Comparison of ENCODE assay signal across 21 mouse cellular contexts in the genomic region with DNA sequence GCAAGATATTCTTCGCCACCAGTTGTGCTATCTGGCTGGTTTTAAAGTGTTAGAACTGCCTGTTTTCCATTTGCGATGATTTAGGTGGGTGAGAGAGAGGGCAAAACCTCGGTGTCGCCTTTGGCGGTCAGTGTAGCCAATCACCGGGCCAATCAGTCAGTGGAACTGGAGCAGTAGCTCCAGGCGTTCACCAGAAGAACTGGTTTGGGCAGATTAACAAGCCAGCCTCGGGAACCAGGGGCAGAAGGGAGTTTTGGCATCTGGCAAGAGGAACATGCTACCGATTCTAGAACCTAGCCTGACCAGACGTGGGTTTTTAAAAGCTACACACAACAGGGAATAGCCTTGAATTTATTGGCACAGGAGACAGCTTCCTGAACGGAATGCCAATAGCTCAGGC. TPM values are rescaled to one million over a fixed set of nuclear protein-coding genes. Genes with fewer than 3 reads are reported as not detected.
DNase-seq lines count a peak whose midpoint lies in the region; ATAC-seq and TF ChIP-seq lines count a peak whose summit lies in the region.
"Had no signal": no experiment of that assay in that cellular context is flagged by ENCODE, and none has a peak within 500 bp of the region (broad histone marks: within the 10 kb centered on the region; RNA-seq: fewer than 3 reads in every experiment).

No protein-coding gene starts in this region.

- H3K4me1 ChIP-seq in kidney, embryonic 15.5 days = no peaks in the 10 kb centered on the region
- no peaks in the 10 kb centered on the region for H3K4me1 ChIP-seq in lung, postnatal 0 days (ENCODE audit: insufficient read depth, low read depth, low read length)
- H3K4me1 ChIP-seq: forebrain, embryonic 15.5 days; heart, embryonic 12.5 days; limb, embryonic 10.5 days; liver, embryonic 12.5 days; midbrain, embryonic 12.5 days had no signal

- H3K27me3 ChIP-seq in kidney, embryonic 15.5 days = no peaks in the 10 kb centered on the region
- no peaks in the 10 kb centered on the region for H3K27me3 ChIP-seq in lung, postnatal 0 days (replicated peaks; ENCODE audit: insufficient read depth, low read length)
- H3K27me3 ChIP-seq: forebrain, embryonic 15.5 days; heart, embryonic 12.5 days; midbrain, embryonic 12.5 days had no signal

- TF ChIP-seq EP300 in lung, postnatal 0 days (IDR thresholded peaks at IDR 0.05) = no peak

- no peak for TF ChIP-seq CTCF in lung, postnatal 0 days (IDR thresholded peaks at IDR 0.05)

- no peak overlapping the region for H3K4me3 ChIP-seq in kidney, embryonic 15.5 days (replicated peaks)
- no peak overlapping the region for H3K4me3 ChIP-seq in lung, postnatal 0 days (ENCODE audit: low read depth, low read length)
- H3K4me3 ChIP-seq: erythroblast, embryonic 14.5 days; forebrain, embryonic 15.5 days; heart, embryonic 12.5 days; limb, embryonic 10.5 days; liver, embryonic 12.5 days; midbrain, embryonic 12.5 days had no signal

- no peaks in the 10 kb centered on the region for H3K36me3 ChIP-seq in kidney, embryonic 15.5 days
- no peaks in the 10 kb centered on the region for H3K36me3 ChIP-seq in lung, postnatal 0 days (ENCODE audit: insufficient read depth, low read length)
- H3K36me3 ChIP-seq: forebrain, embryonic 15.5 days; G1E; heart, embryonic 12.5 days; limb, embryonic 10.5 days; liver, embryonic 12.5 days; midbrain, embryonic 12.5 days had no signal

- no peak for ATAC-seq in kidney, embryonic 15.5 days (replicated peaks; ENCODE audit: low FRiP score)
- peak; percentile 44 for ATAC-seq in lung, postnatal 0 days
- ATAC-seq: CD4-positive, CD25-positive, alpha-beta regulatory T cell, adult 4 months; forebrain, embryonic 15.5 days; hindbrain, postnatal 0 days; liver, embryonic 12.5 days had no signal

- no peak overlapping the region for H3K27ac ChIP-seq in kidney, embryonic 15.5 days
- no peak overlapping the region for H3K27ac ChIP-seq in lung, postnatal 0 days (ENCODE audit: low read length)
- H3K27ac ChIP-seq: forebrain, embryonic 15.5 days; hindbrain, postnatal 0 days; limb, embryonic 10.5 days; liver, embryonic 12.5 days; midbrain, embryonic 12.5 days had no signal

- WGBS in kidney, embryonic 15.5 days = 40% methylated on average over 11 of the region's 11 CpGs
- WGBS in lung, postnatal 0 days = 35% methylated on average over 11 of the region's 11 CpGs

- DNase-seq in kidney, adult 11 months = peak; percentile 53
- DNase-seq in R1 (ENCODE audit: low read depth, low spot score) = peak; percentile 33
- peak; percentile 40 for DNase-seq in kidney, adult 9 months
- peak; percentile 16 for DNase-seq in lung, postnatal 0 days (ENCODE audit: low spot score)
- no peak for DNase-seq in testis, postnatal 14 days (ENCODE audit: low spot score)
- no peak for DNase-seq in left cerebral cortex, postnatal 14 days (ENCODE audit: low spot score in 2 of 2)
- DNase-seq in neural tube, embryonic 10.5 days (ENCODE audit: extremely low spot score, low spot score) = no peak
- DNase-seq: cerebellum, postnatal 10 days; heart, postnatal 36 days; right cerebral cortex, postnatal 25 days; thymus, postnatal 36 days had no signal

- H3K4me2 ChIP-seq in kidney, embryonic 15.5 days = no peak overlapping the region
- no peak overlapping the region for H3K4me2 ChIP-seq in lung, postnatal 0 days (replicated peaks; ENCODE audit: low read depth, low read length)
- H3K4me2 ChIP-seq: forebrain, embryonic 15.5 days; heart, embryonic 12.5 days; liver, embryonic 12.5 days; midbrain, embryonic 12.5 days had no signal

- intact Hi-C loops in left cerebral cortex, postnatal 14 days (cut with DNase I) = no loop called here

- no peak overlapping the region for H3K9ac ChIP-seq in kidney, embryonic 15.5 days
- H3K9ac ChIP-seq in lung, postnatal 0 days (replicated peaks; ENCODE audit: low read depth) = no peak overlapping the region
- H3K9ac ChIP-seq: forebrain, embryonic 15.5 days; heart, embryonic 12.5 days; liver, embryonic 12.5 days; midbrain, embryonic 12.5 days had no signal

- no peaks in the 10 kb centered on the region for H3K9me3 ChIP-seq in kidney, embryonic 15.5 days (replicated peaks)
- H3K9me3 ChIP-seq in lung, postnatal 0 days (ENCODE audit: low read length) = no peaks in the 10 kb centered on the region
- H3K9me3 ChIP-seq: forebrain, embryonic 15.5 days; G1E; heart, embryonic 12.5 days; limb, embryonic 10.5 days; liver, embryonic 12.5 days; midbrain, embryonic 12.5 days had no signal

RNA-seq across cellular contexts. Expression of a gene that starts 5.8 kb away (rescaled TPM):
- polyA plus RNA-seq in kidney, embryonic 15.5 days (2015; fragmentation: Nextera tagmentation; extraction: Ambion mirVana) = 123 and 126 TPM in 2 replicates
- 75.0 and 82.6 TPM in 2 replicates for polyA plus RNA-seq in lung, postnatal 0 days (2015; fragmentation: Nextera tagmentation; extraction: Ambion mirVana)
- 10 to 100 TPM; 30.5 to 33.0 TPM for total RNA-seq in left cerebral cortex, postnatal 14 days (2021)

RNA-seq across cellular contexts. Expression of a gene that starts 13.8 kb away (rescaled TPM):
- 68.4 and 76.0 TPM in 2 replicates for polyA plus RNA-seq in kidney, embryonic 15.5 days (2015; fragmentation: Nextera tagmentation; extraction: Ambion mirVana)
- polyA plus RNA-seq in lung, postnatal 0 days (2015; fragmentation: Nextera tagmentation; extraction: Ambion mirVana) = 53.0 and 56.2 TPM in 2 replicates
- 10 to 100 TPM; 59.0 to 62.6 TPM for total RNA-seq in left cerebral cortex, postnatal 14 days (2021)

RNA-seq across cellular contexts. Expression of a gene that starts 14.0 kb away (rescaled TPM):
- 19.7 and 22.1 TPM in 2 replicates for polyA plus RNA-seq in kidney, embryonic 15.5 days (2015; fragmentation: Nextera tagmentation; extraction: Ambion mirVana)
- 25.0 and 25.6 TPM in 2 replicates for polyA plus RNA-seq in lung, postnatal 0 days (2015; fragmentation: Nextera tagmentation; extraction: Ambion mirVana)
- 1 to 10 TPM; 2.1 to 3.2 TPM for total RNA-seq in left cerebral cortex, postnatal 14 days (2021)

RNA-seq across cellular contexts. Expression of a gene that starts 30.3 kb away (rescaled TPM):
- polyA plus RNA-seq in kidney, embryonic 15.5 days (2015; fragmentation: Nextera tagmentation; extraction: Ambion mirVana) = 11.4 and 17.0 TPM in 2 replicates
- polyA plus RNA-seq in lung, postnatal 0 days (2015; fragmentation: Nextera tagmentation; extraction: Ambion mirVana) = 1.6 and 1.7 TPM in 2 replicates
- total RNA-seq in left cerebral cortex, postnatal 14 days (2021) = 10 to 100 TPM; 33.3 to 33.8 TPM

RNA-seq across cellular contexts. Expression of a gene that starts 33.9 kb away (rescaled TPM):
- 38.9 and 40.2 TPM in 2 replicates for polyA plus RNA-seq in kidney, embryonic 15.5 days (2015; fragmentation: Nextera tagmentation; extraction: Ambion mirVana)
- polyA plus RNA-seq in lung, postnatal 0 days (2015; fragmentation: Nextera tagmentation; extraction: Ambion mirVana) = 36.9 and 42.9 TPM in 2 replicates
- 10 to 100 TPM; 20.0 to 27.0 TPM for total RNA-seq in left cerebral cortex, postnatal 14 days (2021)

Comparison
In these comparisons a context has a peak if more than half of its experiments do, and no peak if none do; other contexts are left out.
1. DNase-seq: peak in kidney, adult 11 months (single experiment), R1 (single experiment), kidney, adult 9 months (single experiment) and lung, postnatal 0 days (single experiment); none in testis, postnatal 14 days (single experiment), left cerebral cortex, postnatal 14 days (0 of 2) and neural tube, embryonic 10.5 days (single experiment).